Mouse (Mus musculus) embryonic facial prominence, embryonic 15.5 days (tissue): ENCODE data around the gene Dcp1a. TPM values are rescaled to one million over a fixed set of nuclear protein-coding genes. Genes with fewer than 3 reads are reported as not detected.

Experiments used
- ATAC-seq: fragments of 200-750 bp; cut with Nextera tagmentation; 2 replicates; pipeline ENCODE4 v1.8.0; 2017; ENCODE audit warnings: low read depth, moderate TSS enrichment; ENCODE audit not compliant: insufficient number of reproducible peaks, low FRiP score, low TSS enrichment
- H3K27ac ChIP-seq: fragments of 300-500 bp; sonication (generic); replicated peaks from 2 replicates; pipeline ENCODE4 v1.5.1; 2015; ENCODE audit warnings: mild to moderate bottlenecking, inconsistent platforms
- H3K27me3 ChIP-seq: fragments of 300-500 bp; sonication (generic); 2 replicates; pipeline ENCODE4 v1.6.1; 2015; ENCODE audit warnings: inconsistent platforms
- H3K36me3 ChIP-seq: fragments of 300-500 bp; sonication (generic); 2 replicates; pipeline ENCODE4 v1.6.1; 2015; ENCODE audit warnings: mild to moderate bottlenecking, inconsistent platforms
- H3K4me1 ChIP-seq: fragments of 300-500 bp; sonication (generic); 2 replicates; pipeline ENCODE4 v1.6.1; 2015; ENCODE audit warnings: inconsistent platforms
- H3K4me2 ChIP-seq: fragments of 300-500 bp; sonication (generic); replicated peaks from 2 replicates; pipeline ENCODE4 v1.6.1; 2015; ENCODE audit warnings: mild to moderate bottlenecking, inconsistent platforms
- H3K4me3 ChIP-seq: fragments of 300-500 bp; sonication (generic); replicated peaks from 2 replicates; pipeline ENCODE4 v1.5.1; 2015; ENCODE audit warnings: mild to moderate bottlenecking, inconsistent platforms
- H3K9ac ChIP-seq: fragments of 300-500 bp; sonication (generic); 2 replicates; pipeline ENCODE4 v1.6.1; 2015; ENCODE audit warnings: inconsistent platforms
- H3K9me3 ChIP-seq: fragments of 300-500 bp; sonication (generic); replicated peaks from 2 replicates; pipeline ENCODE4 v1.6.1; 2016; ENCODE audit warnings: inconsistent platforms
- WGBS: fragments of 180-500 bp; shearing (Covaris S2); methylation state at CpG from one replicate; pipeline ENCODE4 v1.1.7; 2015; 5-methylcytosine and 5-hydroxymethylcytosine counted together
- polyA plus RNA-seq: library from polyadenylated mRNA; unstranded; fragments of >200 nt; fragmentation: Nextera tagmentation; extraction: Ambion mirVana; gene quantifications from 2 replicates; pipeline ENCODE4 v1.2.1, GENCODE M21; 2015

Dcp1a gene
- polyA plus RNA-seq, result 23.3 and 25.7 TPM in 2 replicates

- Histone ChIP-seq H3K4me3 (peak within 1 kb of the TSS; percentile 89), H3K27me3 (no peaks in the 10 kb centered on the region), H3K27ac (peak within 1 kb of the TSS; percentile 91), H3K4me2 (peak within 1 kb of the TSS; percentile 61), H3K36me3 (peaks cover 20% of the 10 kb centered on the region; the same call in 1 of the 2 replicates), H3K9ac (peak within 1 kb of the TSS; percentile 87), H3K9me3 (no peaks in the 10 kb centered on the region), H3K4me1 (peaks cover 17% of the 10 kb centered on the region)
- peak; percentile 98 for ATAC-seq
- under 1% methylated on average over 39 of the region's 39 CpGs for WGBS
Observed at GRCm38 (mm10) chr14:30479361-30479948, at the start of gene Dcp1a. Gene Dcp1a (plus strand): TSS chr14:30479535.

GRCm38 (mm10) chr14:30429606-30430005, 49.7 kb upstream of the Dcp1a start:
- no peak overlapping the region for H3K9ac ChIP-seq
- H3K4me3 ChIP-seq, result no peak overlapping the region
- H3K36me3 ChIP-seq, result no peaks in the 10 kb centered on the region
- WGBS, result 49% methylated on average over 9 of the region's 9 CpGs
- ATAC-seq, result no peak
- H3K27me3 ChIP-seq, result no peaks in the 10 kb centered on the region
- peaks cover 14% of the 10 kb centered on the region for H3K4me1 ChIP-seq
- no peak overlapping the region for H3K27ac ChIP-seq
- no peaks in the 10 kb centered on the region for H3K9me3 ChIP-seq
- no peak overlapping the region for H3K4me2 ChIP-seq

GRCm38 (mm10) chr14:30430026-30430425, 49.3 kb upstream of the Dcp1a start:
- Histone ChIP-seq H3K4me3 (no peak overlapping the region), H3K4me2 (no peak overlapping the region), H3K27ac (no peak overlapping the region), H3K9me3 (no peaks in the 10 kb centered on the region), H3K36me3 (no peaks in the 10 kb centered on the region), H3K9ac (no peak overlapping the region), H3K27me3 (no peaks in the 10 kb centered on the region), H3K4me1 (peaks cover 14% of the 10 kb centered on the region)
- WGBS, result 86% methylated on average over 9 of the region's 9 CpGs
- ATAC-seq, result no peak

GRCm38 (mm10) chr14:30430446-30430845, 48.9 kb upstream of the Dcp1a start:
- ATAC-seq, result no peak
- 70% methylated on average over 5 of the region's 5 CpGs for WGBS
- no peak overlapping the region for H3K4me2 ChIP-seq

GRCm38 (mm10) chr14:30435316-30435715, 44.0 kb upstream of the Dcp1a start:
- Histone ChIP-seq H3K36me3 (no peaks in the 10 kb centered on the region), H3K27me3 (no peaks in the 10 kb centered on the region), H3K9ac (no peak overlapping the region), H3K27ac (no peak overlapping the region), H3K4me1 (no peaks in the 10 kb centered on the region), H3K4me2 (no peak overlapping the region), H3K4me3 (no peak overlapping the region), H3K9me3 (no peaks in the 10 kb centered on the region)
- ATAC-seq, result no peak
- WGBS, result 80% methylated on average over 5 of the region's 5 CpGs

More at GRCm38 (mm10) chr14:30430446-30430845, 48.9 kb upstream of the Dcp1a start:
- H3K36me3 ChIP-seq, result no peaks in the 10 kb centered on the region
- H3K9me3 ChIP-seq, result no peaks in the 10 kb centered on the region
- no peak overlapping the region for H3K4me3 ChIP-seq
- no peak overlapping the region for H3K9ac ChIP-seq
- peaks cover 14% of the 10 kb centered on the region for H3K4me1 ChIP-seq
- H3K27ac ChIP-seq, result no peak overlapping the region
- H3K27me3 ChIP-seq, result no peaks in the 10 kb centered on the region

GRCm38 (mm10) chr14:30439915-30440314, 39.4 kb upstream of the Dcp1a start:
- 76% methylated on average over 3 of the region's 3 CpGs for WGBS
- Histone ChIP-seq H3K4me1 (no peaks in the 10 kb centered on the region), H3K9me3 (no peaks in the 10 kb centered on the region), H3K4me2 (no peak overlapping the region), H3K9ac (no peak overlapping the region), H3K27me3 (no peaks in the 10 kb centered on the region), H3K27ac (no peak overlapping the region), H3K36me3 (no peaks in the 10 kb centered on the region), H3K4me3 (no peak overlapping the region)
- ATAC-seq, result no peak

- Histone ChIP-seq H3K36me3 (no peaks in the 10 kb centered on the region), H3K4me3 (no peak overlapping the region), H3K4me1 (peaks cover 7% of the 10 kb centered on the region), H3K4me2 (peak overlapping the region; percentile 25; the same call in 1 of the 2 replicates), H3K27ac (no peak overlapping the region), H3K27me3 (peaks cover 16% of the 10 kb centered on the region; the same call in 1 of the 2 replicates), H3K9ac (no peak overlapping the region), H3K9me3 (no peaks in the 10 kb centered on the region)
- 14% methylated on average over 13 of the region's 13 CpGs for WGBS
- no peak for ATAC-seq
Observed at GRCm38 (mm10) chr14:30455801-30456595, 23.3 kb upstream of the Dcp1a start.

GRCm38 (mm10) chr14:30457436-30457835, 21.9 kb upstream of the Dcp1a start:
- Histone ChIP-seq H3K4me1 (peaks cover 7% of the 10 kb centered on the region), H3K27ac (no peak overlapping the region), H3K36me3 (no peaks in the 10 kb centered on the region), H3K9ac (no peak overlapping the region), H3K27me3 (peaks cover 16% of the 10 kb centered on the region; the same call in 1 of the 2 replicates), H3K4me2 (no peak overlapping the region), H3K9me3 (no peaks in the 10 kb centered on the region), H3K4me3 (no peak overlapping the region)
- 67% methylated on average over 7 of the region's 7 CpGs for WGBS
- ATAC-seq, result no peak

- Histone ChIP-seq H3K4me2 (no peak overlapping the region), H3K36me3 (no peaks in the 10 kb centered on the region), H3K4me1 (peaks cover 7% of the 10 kb centered on the region), H3K9ac (no peak overlapping the region), H3K27ac (no peak overlapping the region), H3K27me3 (peaks cover 16% of the 10 kb centered on the region; the same call in 1 of the 2 replicates), H3K9me3 (no peaks in the 10 kb centered on the region), H3K4me3 (no peak overlapping the region)
- 33% methylated on average over 2 of the region's 2 CpGs for WGBS
- ATAC-seq, result no peak
Observed at GRCm38 (mm10) chr14:30457897-30458296, 21.4 kb upstream of the Dcp1a start.

- ATAC-seq, result no peak
- Histone ChIP-seq H3K9me3 (no peaks in the 10 kb centered on the region), H3K27ac (no peak overlapping the region), H3K36me3 (no peaks in the 10 kb centered on the region), H3K4me1 (peaks cover 7% of the 10 kb centered on the region), H3K4me2 (no peak overlapping the region), H3K9ac (no peak overlapping the region), H3K4me3 (no peak overlapping the region), H3K27me3 (peaks cover 16% of the 10 kb centered on the region; the same call in 1 of the 2 replicates)
- WGBS, result 77% methylated on average over 3 of the region's 3 CpGs
Observed at GRCm38 (mm10) chr14:30458820-30459219, 20.5 kb upstream of the Dcp1a start.

- WGBS, result 4% methylated on average over 14 of the region's 14 CpGs
- 0 out of 2 replicates have a peak overlapping the region, but pooled peaks have one; percentile 6 for H3K4me2 ChIP-seq
- H3K27ac ChIP-seq, result no peak overlapping the region
- ATAC-seq, result no peak
- no peaks in the 10 kb centered on the region for H3K36me3 ChIP-seq
- peaks cover 16% of the 10 kb centered on the region; the same call in 1 of the 2 replicates for H3K27me3 ChIP-seq
- no peak overlapping the region for H3K4me3 ChIP-seq
- H3K4me1 ChIP-seq, result peaks cover 7% of the 10 kb centered on the region
- H3K9me3 ChIP-seq, result no peaks in the 10 kb centered on the region
- no peak overlapping the region for H3K9ac ChIP-seq
Observed at GRCm38 (mm10) chr14:30459891-30460523, 19.3 kb upstream of the Dcp1a start.
